Mouse (Mus musculus): ENCODE measurements at regions not wholly inside any gene's neighbourhood (a gene's known extent, or its start where the extent isn't known, plus 50 kb on each side); places are given as distances from the start of the nearest gene placed in this dataset.

- TF ChIP-seq CTCF (IDR thresholded peaks at IDR 0.05; ENCODE audit: low read depth): no peak
- no peak for TF ChIP-seq EP300 (IDR thresholded peaks at IDR 0.05; ENCODE audit: low read depth)
Measured at GRCm38 (mm10) chr3:137489592-137489991, 131.8 kb upstream of the Ddit4l start.
